Mouse (Mus musculus) liver, adult 2 months (tissue): ENCODE data around the gene Uso1.

Experiments used
- CTCF ChIP-seq: fragments of 200-500 bp; IDR thresholded peaks from 2 replicates; pipeline ENCODE4 v1.5.1; 2011; ENCODE audit warnings: low read depth, low read length, control low read depth
- POLR2A ChIP-seq: fragments of 200-500 bp; IDR thresholded peaks from 2 replicates; pipeline ENCODE4 v1.6.1; 2011; ENCODE audit warnings: low read length, control low read depth; ENCODE audit not compliant: insufficient read depth; ENCODE audit errors: extremely low read depth

DNA sequence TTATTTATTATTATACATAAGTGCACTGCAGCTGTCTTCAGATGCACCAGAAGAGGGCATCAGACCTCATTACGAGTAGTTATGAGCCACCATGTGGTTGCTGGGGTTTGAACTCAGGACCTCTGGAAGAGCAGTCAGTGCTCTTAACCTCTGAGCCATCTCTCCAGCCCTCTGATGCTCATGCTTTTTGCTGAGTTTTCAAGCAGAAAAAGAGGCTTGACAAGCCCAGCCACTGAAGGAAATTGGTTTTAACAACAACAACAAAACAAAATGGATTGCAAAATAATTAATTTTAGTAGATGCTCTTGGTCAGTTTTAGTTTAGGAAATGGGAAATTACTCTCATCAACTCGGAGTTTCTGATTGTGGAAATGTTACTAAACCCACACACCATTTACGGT, 2.8 kb upstream of the Uso1 start:
- TF ChIP-seq POLR2A (no peak), CTCF (no peak)
